Mouse (Mus musculus) kidney, postnatal 36 days (tissue): ENCODE measurements around the gene Nans.

ENCODE experiments used
- DNase-seq, 2 experiments: peaks; one replicate each; pipeline ENCODE4 v3.0.0; 2021 to 2022; ENCODE audit warnings: mixed read lengths in 2 of 2

The Nans gene

DNA sequence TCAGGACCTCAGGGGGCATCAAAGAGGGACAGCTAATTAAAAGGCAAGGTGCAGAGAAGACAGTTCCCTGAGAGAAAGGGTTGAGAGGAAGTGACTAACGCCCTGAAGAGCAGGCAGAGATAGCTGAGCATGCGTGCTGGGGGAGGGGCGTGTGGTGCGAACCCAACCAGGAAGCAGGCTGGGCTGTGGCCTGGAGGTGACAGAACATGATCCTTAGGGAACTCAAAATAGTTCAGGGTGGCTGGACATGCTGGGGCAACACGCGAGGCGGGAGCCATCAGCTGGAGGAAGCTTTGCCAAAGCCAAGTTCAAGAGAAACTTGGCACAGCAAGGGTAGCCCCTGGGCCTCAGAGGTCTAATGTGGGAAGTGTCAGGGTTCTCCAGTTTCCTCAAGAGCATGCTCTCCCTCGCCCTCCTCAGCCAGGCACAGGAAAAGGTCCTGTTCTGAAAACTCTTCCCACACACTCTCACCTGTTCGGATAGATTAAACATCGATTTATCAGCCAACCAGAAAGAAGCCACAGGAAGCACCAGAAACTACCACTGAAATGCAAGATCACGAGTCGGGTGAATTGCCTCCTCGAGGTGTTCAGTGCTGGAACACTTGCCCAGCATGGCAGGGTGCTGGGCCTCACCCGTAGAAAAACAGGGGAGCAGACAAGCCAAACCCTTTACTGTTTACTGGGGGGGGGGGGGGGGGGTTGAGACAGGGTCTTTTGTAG is 3.2 kb upstream of the Nans start:
- DNase-seq, result peak; percentile 85 to 89

DNA sequence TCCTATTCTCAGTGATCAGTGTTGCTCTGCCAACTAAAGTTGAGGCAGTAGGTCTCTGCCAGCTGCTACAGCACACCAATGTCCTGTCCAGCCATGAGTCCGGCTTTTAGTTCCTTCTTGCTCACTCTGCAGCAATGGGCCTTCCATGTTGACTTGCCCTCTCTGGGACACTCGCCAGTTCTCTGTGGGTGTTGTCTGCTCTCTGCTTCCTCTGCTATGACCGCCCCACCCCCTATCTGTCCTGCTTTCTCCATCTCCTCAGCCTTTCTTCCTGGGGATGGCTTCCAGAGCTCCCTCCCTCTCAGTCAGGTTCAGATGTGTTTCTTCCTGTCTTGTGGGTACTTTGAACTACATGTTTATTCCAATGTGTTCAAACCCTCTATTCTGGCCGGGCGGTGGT is 1.7 kb upstream of the Nans start:
- peak; percentile 82 to 87 for DNase-seq

DNA sequence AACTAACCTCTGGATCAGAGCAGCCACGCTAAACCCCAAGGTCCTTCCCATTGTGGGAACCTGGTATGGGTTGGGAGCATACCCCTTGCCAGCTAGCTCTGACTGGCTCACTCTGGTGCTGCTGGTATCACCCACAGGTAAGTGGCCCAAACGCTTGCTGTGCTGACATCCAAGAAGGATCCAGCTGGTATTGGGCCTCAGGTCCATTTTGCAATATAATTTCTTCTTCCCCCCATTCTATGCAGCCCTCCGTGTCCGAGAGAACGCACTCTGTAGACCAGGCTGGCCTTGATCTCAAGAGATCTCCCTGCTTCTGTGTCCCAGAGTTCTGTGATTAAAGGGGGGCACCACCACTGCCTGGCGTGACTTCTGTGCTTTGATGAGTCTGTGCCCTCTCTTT is 4.0 kb downstream of the Nans start:
- no peak for DNase-seq

DNA sequence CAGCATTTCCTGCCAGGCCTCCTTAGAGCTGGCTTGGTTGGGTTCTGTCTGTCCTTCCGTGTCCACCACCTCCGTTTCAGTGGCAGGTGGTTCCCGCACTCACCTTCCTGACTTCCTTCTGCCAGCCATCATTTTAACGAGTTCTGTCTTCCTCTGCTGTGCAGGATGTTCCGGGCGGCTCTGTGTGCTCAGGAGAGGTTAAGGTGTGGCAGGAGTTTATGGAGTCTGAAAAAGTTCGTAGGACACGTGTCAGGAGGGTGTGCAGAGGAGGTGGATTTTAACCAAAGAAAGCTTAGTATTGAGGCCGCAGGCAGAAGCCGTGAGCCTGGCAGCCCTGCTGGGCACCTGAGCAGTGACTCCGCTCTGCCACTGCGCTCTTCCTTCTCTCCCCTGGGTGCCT is 6.5 kb downstream of the Nans start:
- no peak for DNase-seq

DNA sequence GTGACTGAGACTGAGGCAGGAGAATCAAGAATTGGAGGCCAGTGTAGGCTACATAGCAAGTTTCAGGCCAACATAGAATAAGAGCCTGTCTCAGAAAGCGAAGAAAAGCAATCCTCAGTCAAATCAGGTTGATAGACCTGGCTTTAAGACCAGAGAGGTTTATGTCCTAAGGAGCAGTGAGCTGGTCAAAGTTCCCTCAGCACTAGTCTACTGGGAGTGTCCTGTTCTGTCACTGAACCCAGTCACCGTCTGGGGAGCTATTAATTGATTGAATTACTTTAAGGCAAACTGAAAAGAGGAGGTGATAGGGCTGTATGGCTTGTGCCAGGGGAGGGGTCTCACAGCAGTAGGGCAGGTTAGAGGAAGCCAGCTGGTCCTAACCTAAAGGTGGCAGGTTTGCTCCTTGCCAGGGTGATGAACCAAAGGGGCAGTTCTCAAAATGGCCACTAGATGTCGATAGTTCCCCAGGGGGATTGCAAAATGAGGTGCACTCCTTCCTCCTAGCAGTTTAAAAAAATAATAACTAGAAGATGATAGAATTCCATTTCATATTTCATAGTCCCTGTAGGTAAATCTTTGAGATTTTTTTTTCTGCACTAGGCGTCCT is 8.3 kb downstream of the Nans start:
- DNase-seq, result peak; percentile 64 to 86

DNA sequence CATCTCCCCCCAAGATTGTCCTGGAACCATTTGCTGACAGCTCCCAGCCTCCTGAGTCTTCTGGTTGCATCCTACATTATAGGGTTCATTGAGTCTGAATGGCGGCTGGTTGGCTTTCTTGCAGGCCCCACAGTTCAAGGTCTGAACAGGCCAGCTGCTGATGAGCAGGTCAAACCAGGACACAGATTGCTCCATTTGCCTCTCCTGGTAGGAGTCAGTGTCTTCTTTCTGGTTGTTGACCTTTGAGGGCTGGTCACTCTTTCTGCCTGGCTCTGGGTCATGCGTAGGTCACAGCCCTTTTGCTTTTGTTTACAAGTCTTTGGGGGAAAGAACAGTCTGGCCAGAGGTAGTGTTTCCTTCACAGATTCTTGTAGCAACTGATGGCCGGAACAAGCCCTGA is 9.5 kb downstream of the Nans start:
- DNase-seq, result peak; percentile 51 to 52

DNA sequence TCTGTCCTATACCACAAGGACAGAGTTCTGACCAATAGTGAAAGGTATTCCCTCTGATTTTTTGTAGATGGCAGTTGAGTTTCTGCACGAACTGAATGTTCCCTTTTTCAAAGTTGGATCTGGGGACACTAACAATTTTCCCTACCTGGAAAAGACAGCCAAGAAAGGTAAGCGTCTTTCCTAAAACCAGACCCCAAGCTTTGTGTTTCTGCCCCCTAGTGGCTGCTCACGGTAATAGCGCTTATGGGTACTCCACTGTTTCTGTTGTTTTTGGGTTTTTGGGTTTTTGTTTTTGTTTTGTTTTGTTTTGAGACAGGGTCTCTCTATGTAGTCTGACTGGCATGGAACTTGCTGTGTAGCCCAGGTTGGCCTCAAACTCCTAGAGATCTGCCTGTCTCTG is 9.9 kb downstream of the Nans start:
- DNase-seq, result peak; percentile 24 to 73

DNA sequence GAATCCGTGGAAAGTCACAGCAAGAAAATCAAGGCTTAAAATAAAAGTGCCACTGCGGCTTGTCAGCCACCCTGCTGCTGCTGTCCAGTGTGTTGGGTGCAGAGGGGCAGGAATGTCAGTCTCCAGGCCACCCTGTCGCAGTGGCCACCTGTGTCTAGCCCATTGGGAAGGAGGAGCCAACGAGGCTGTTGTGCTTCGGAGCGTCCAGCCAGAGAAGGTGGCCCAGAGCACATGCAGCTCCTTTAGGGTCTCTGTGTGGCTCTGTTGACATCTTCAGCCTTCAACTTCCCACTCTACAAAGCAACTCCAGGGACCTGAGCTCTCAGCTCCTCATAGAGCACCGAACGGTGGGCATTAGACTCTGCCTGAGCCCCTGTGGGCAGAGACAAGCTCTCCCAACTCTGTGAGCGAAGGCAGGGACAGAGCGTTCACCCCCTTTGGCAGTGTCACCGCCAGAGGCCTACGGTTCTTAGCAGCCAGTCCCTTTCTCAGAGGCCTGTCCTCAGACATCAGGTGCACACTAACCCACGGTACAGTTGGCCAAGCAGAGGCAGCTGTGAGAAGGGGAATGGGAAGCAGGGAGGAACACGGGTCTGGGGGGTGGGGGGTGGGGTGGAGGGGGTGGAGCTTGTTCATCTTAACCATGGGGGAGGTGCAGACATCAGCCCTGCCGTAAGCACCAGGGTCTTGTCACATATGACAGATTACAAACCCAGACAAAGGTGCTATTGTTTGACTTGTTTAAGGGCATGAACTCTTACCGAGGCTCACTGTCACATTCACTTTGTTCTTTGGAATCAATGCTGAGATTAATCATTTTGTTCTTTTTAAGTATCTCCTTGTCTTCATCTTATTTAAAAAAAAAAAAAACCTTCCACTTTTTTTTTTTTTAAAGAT is 13.8 kb downstream of the Nans start:
- no peak for DNase-seq

DNA sequence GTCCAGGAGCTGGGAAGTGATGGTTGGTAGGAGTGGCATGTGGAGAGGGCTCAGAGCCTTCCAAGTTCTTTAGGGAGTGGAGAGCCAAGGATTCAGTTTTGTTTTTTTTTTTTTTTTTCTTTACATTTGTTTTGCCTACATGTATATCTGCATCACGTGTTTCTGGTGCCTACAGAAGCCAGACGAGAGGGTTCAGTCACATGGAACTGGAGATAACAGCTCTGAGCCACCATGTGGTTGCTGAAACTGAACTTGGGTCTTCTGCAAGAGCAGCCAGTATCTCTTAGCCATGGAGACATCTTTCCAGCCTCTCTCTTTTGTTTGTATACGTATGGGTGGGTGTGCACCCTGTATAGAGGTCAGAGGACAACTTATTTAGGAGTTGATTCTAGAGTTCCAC is 14.8 kb downstream of the Nans start:
- DNase-seq, result no peak

DNA sequence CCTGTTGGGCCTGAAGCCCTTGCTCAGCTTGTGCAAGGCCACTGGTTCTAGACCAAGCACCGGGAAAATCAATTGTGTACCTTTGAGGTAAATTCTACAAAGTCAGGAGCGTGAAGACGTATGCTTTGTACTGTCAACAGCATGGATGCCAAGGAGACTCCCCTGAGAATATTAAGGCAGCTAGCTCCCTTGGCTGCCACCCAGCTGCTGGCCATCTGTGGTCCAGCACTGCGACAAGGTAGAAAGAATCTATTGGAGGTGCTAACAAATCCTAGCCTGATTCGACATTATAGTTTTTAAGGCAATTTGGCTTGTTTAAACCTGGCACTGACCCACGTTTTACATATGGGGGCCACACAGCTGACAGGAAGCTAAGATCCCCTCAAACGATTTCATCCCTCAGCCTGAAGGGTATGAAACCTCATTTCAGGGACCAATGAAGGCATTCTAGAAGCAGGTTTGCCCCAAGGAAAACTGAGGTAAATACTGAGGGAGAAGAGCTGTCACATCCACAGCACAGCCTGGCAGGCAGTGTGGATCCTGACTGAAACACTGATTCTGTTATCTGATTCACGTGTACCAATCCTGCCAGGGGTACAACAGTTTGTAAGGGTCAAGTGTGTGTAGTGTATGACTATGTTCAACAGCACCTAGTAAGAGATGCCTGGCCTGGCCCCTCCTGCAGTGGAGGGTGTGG is 16.5 kb downstream of the Nans start:
- DNase-seq, result no peak

DNA sequence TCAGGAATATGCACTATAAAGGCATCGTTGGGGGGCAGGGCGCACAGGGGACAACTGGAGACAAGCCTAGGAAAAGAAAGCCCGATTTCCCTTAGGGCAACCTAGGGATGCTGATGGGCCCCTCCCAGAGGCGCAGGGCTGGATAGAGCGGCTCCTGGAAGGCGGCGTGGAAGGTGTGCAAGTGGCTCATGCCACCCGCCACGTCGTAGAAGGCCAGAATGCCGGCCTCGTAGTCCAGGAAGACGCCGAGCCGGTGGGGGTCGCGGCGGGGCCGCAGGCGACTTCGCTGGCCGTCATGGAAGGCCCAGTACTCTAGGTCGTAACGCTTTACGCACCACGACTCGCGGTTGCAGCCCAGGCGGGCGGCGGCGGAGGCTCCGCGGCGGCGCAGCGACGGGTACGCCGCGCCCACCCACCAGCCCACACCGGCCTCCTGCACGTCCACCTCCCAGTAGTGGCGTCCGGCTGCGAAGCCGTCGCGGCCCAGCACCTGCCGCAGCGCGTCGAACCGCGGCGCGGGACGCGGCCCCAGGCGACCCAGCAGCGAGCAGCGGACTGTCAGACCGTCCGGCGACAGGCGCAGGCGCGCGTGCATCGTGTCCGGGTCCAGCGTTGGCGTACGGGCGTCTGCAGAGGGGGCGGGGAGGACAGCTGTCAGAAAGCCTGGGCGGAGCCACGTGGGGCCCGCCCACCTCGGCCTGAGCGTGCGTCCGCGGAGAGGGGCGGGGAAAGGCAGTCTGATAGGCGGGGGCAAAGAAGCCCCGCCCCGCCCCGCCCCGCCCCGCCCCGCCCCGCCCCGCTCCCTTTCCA is 18.0 kb downstream of the Nans start:
- DNase-seq, result peak; percentile 97 to 99

DNA sequence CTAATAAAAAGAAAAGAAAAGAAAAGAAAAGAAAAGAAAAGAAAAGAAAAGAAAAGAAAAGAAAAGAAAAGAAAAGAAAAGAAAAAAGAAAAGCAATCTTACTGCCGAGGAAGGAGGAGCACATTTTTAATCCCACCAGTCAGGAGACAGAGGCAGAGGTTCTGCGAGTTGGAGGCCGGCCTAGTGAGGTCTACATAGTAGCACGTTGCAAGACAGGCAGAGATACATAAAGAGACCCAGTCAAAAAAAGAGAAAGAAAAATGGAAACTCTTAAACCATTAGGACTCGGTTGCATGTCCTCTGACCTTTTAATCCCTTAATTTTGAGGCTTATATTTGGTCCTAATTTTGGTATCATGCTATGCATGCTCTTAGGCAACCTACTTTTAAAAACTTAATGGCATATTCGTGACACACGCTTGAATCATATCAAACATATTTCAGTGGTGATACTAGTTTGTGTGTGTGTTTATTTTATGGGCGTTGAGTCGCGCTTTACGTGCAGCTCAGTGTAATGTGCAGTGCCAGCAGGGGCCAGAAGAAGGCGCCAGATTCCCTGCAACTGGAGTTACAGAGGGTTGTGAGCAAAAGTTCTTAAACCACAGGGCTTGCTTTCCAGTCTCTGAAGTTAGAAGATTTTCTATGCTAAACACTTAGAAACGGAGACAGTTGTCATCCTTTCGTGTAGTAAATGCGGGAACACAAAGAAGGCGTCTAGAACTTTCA is 18.9 kb downstream of the Nans start:
- DNase-seq, result peak; percentile 77 to 92

DNA sequence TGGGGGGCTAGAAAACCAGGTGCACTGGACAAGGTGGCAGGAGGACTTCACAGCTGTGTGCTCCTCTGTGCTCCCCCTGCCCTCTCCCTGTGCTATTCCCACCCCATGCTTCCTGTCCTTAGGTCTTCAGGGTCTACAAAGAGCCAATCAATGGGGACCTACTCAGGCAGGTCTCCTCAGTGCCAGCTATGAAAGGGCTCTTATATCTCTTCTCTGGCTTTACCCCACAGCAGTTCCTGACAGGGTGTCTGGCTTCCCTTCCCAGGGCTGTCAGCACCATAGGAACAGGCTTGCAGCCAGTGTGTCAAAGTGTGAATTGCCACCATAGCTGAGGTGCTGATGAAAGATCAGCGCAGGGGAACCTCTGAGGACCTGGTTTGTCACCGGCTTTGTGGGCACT is 31.4 kb downstream of the Nans start:
- DNase-seq, result no peak

DNA sequence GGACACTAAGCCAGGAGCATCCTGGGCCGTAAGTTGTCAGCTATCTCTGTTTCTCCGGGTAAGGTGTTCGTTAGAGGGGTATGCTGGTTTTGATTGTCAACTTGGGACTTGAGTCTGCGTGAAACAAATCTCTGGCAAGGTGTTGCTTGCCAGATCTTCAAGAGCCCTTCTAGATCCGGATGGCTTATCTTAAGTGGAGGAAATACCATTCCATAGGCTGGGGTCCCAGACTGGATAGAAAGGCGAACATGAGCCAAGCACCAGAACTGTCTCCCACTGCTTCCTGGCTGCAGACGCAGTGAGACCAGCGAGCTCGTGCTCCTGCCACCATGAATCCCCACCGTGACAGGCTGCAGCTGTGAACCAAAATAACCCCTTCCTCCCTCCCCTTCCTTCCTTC is 32.4 kb downstream of the Nans start:
- DNase-seq, result no peak

DNA sequence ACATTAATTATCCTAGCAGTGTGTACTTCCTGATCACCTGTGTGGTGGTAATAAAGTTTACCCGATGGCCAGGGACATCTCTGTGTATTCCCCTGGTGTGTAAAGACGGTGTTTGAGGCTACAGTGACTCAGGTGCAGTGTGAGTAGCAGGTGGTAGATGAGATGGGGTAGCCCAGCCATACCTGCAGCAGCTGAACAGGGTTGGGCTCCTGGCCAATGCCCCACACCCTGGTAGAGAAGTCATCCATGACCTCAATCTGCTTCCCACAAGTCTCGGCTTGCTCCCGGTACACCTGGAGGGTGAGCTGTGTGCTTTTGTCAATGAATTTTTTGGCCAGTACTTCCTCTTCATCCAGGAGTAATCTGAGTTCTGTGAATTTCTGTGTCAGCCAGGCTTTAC is 34.3 kb downstream of the Nans start:
- DNase-seq, result no peak

DNA sequence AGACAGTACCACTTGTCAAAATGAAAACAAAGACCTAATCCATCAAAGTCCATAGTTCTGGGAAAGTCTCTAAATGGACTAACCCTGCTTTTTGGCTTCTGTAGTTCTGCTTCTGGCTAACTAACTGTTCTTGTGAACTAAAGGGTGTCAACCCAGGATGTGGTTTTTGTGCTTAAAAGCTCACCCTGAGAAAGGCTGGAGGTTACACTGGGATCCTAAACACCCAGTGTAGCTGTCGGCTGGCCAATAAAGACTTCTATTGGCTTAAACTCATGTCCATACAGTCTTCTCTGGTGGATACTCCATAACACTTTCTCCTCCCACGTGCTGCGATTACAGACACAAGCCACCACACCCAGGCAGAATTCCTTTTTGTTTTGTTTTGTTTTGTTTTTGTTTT is 37.2 kb downstream of the Nans start:
- no peak for DNase-seq

DNA sequence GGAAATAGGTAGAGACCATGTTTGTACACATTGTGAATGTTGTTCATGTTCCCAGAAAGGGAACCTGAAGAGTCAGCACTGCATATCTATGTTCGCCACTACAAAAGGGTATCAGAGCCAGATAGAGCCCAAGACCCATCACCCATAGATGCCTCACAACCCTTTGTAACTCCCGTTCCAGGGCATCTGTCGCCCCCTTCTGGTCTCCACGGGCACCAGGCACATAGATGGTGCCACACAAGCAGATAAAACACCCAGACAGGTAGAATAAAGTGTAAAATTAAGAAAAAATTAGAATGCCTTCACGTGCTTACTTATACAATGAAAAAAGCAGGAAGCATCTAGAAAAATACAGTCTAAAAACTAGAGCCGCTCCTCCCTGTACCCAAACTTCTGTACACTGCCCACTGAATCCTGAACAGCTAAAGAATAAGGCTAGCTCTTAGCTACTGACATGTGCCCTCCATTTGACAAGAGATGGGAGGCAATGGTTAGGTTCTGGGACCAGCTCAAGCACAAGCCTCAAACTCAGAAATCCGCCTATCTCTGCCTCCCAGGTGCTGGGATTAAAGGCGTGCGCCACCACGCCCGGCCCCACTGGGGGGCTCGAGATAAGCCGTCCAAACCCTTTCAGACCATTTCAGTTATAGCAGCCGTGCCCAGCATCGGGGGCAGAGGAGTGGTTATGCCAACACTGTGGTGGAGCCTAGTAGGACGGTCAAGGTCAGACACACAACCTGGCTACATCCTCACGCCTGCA is 37.9 kb downstream of the Nans start:
- peak in 1 of 2 experiments; percentile 47 for DNase-seq

DNA sequence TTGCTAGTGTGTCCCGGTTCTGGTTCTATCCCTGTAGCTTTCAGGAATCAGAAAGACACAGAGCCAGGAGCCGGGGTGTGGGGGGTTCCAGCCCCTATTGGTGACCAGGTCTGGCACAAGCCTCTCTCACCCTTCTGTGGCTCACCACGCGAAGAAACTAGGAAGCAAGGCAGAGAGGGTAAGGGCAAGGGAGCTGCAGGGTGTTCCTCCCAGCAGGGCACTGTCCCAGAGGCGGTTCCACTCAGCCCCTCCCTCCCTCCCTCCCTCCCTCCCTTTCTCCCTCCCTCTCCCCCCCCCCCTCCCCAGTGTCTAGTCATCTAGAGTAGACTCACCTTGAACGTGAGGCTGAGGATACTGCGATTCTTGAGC is 38.5 kb downstream of the Nans start:
- peak in 1 of 2 experiments; percentile 34 for DNase-seq

DNA sequence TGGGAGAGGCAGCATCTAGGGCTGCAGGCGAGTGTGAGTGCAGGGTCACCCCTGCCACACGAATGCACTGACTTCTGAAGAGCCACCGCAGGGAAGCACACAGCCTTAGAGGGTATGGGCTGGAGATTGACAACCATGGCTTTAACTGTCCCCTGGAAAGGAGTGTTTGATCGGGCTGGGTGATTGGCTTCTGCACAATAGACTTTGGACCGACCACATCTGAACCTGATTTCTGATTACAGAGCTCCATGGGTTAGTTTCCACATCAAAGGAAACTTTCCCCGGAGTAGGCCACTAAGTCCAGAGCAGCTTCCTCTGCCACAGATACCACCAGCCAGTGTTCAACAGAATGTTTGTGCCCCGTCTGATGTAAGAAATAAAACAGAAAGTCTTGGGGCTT is 40.7 kb downstream of the Nans start:
- DNase-seq, result no peak

DNA sequence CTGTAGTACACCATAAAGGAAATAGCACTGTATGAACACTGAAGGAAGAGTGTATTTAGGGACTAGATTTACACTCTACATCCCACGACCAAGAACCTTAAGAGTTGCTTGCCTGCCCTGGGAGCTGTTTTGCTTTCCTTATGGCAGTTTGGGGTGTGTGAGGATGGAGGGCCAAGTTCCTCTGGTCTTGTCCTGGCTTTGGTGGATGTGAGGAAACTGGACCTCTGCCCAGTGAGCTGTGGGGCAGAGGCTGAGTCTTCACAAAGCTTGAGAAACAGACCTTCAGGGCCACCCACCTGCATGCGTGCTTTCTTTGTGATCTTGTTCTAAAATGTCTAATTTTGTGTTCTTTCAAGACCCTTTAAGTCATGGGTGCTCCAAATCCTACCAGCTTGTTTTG is 43.5 kb downstream of the Nans start:
- DNase-seq, result no peak

DNA sequence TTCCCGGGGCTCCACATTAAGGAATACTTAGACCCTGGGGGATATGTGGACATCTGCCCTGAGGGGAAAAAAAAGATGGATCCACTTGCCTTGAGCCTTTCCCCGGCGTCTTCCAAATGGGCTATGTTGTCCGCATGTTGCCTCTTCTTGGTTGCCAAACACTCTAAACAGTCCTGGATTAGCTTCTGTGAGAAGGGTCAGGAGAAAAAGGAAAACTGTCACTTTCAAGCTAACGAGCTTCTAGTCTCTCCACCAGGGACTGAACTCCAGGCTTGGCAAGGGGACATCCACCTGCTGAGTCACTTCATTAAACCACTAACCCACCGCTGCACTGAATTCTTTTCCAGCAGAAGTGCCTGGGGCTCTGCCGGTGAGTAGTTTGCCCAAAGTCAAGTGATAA is 43.9 kb downstream of the Nans start:
- no peak for DNase-seq
